Mouse (Mus musculus) small intestine, adult 2 months (tissue): ENCODE measurements around the gene Coro2b.

ENCODE experiments used
- CTCF ChIP-seq: fragments of 200-500 bp; IDR thresholded peaks from 2 replicates; pipeline ENCODE4 v1.5.1; 2012; ENCODE audit warnings: low read depth, mild to moderate bottlenecking, control low read depth, inconsistent platforms, low read length, moderate library complexity, mixed read lengths; ENCODE audit not compliant: insufficient replicate concordance, insufficient read length; ENCODE audit errors: extremely low read depth
- POLR2A ChIP-seq: fragments of 200-500 bp; IDR thresholded peaks from 2 replicates; pipeline ENCODE4 v1.6.1; 2012; ENCODE audit warnings: low read depth, mild to moderate bottlenecking, control low read depth, inconsistent platforms, low read length, moderate library complexity

DNA sequence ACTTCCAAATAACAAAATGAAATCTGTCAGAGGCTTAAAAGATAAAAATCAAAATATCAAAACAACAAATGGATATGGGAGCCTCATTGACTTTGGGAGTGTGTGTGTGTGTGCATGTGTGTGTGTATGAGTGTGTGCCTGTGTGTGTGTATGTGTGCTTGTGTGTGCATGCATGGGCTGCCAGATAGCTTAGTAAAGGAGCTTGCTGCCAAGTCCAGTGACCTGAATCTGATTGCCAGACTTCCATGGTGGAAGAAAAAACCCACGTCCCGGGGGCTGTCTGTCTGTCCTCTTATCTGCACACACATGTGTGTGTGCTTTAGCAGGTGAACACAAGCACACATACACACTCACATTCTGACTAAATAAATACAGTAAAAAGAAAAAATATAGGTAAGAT lies 143.3 kb downstream of the Coro2b start:
- TF ChIP-seq POLR2A: no peak
- no peak for TF ChIP-seq CTCF
